Mouse (Mus musculus) frontal cortex, adult (tissue): ENCODE results near the gene Bmf.

Experiments used
- ATAC-seq: cut with Nextera tagmentation; 2 replicates; pipeline ENCODE4 v1.9.2; 2017; ENCODE audit warnings: mild to moderate bottlenecking, moderate library complexity, mixed read lengths; ENCODE audit not compliant: low TSS enrichment

Gene Bmf

GRCm38 (mm10) chr2:118484386-118484898 lies 65.0 kb downstream of the Bmf start:
- peak; percentile 34; the same call in 1 of the 2 replicates for ATAC-seq

- no peak for ATAC-seq
Measured at GRCm38 (mm10) chr2:118483032-118483431, 66.5 kb downstream of the Bmf start.

GRCm38 (mm10) chr2:118480886-118481285 lies 68.6 kb downstream of the Bmf start:
- no peak for ATAC-seq

- ATAC-seq: peak; percentile 97
Measured at GRCm38 (mm10) chr2:118479550-118479909, 70.0 kb downstream of the Bmf start, which contains the start of gene Srp14. Gene Srp14, minus strand, starts transcription at chr2:118479711.

- peak; percentile 28 for ATAC-seq
Measured at GRCm38 (mm10) chr2:118478833-118479549, 70.5 kb downstream of the Bmf start.
